Mouse (Mus musculus) lung, embryonic 16.5 days (tissue): ENCODE results near the gene Ccdc83. TPM values are rescaled to one million over a fixed set of nuclear protein-coding genes. Genes with fewer than 3 reads are reported as not detected.

Experiments
- ATAC-seq: fragments of 200-750 bp; cut with Nextera tagmentation; 2 replicates; pipeline ENCODE4 v1.8.0; 2017; ENCODE audit warnings: low read depth, mild to moderate bottlenecking, moderate library complexity
- H3K27ac ChIP-seq: fragments of 300-500 bp; sonication (generic); 2 replicates; pipeline ENCODE4 v1.5.1; 2014; ENCODE audit warnings: mild to moderate bottlenecking, control low read depth, low read length
- H3K27me3 ChIP-seq: fragments of 300-500 bp; sonication (generic); 2 replicates; pipeline ENCODE4 v1.6.1; 2014; ENCODE audit warnings: low read depth, low read length, mixed read lengths; ENCODE audit not compliant: control insufficient read depth, insufficient read depth
- H3K36me3 ChIP-seq: fragments of 300-500 bp; sonication (generic); 2 replicates; pipeline ENCODE4 v1.6.1; 2014; ENCODE audit warnings: low read length; ENCODE audit not compliant: control insufficient read depth, insufficient read depth
- H3K4me1 ChIP-seq: fragments of 300-500 bp; sonication (generic); replicated peaks from 2 replicates; pipeline ENCODE4 v1.6.1; 2014; ENCODE audit warnings: low read length, mixed read lengths; ENCODE audit not compliant: control insufficient read depth, insufficient read depth
- H3K4me2 ChIP-seq: fragments of 300-500 bp; sonication (generic); 2 replicates; pipeline ENCODE4 v1.6.1; 2014; ENCODE audit warnings: low read depth, low read length, control low read depth
- H3K4me3 ChIP-seq: fragments of 300-500 bp; sonication (generic); 2 replicates; pipeline ENCODE4 v1.5.1; 2014; ENCODE audit warnings: mild to moderate bottlenecking, low read length, control low read depth
- H3K9ac ChIP-seq: fragments of 300-500 bp; sonication (generic); 2 replicates; pipeline ENCODE4 v1.6.1; 2014; ENCODE audit warnings: low read length, control low read depth
- H3K9me3 ChIP-seq: fragments of 300-500 bp; sonication (generic); 2 replicates; pipeline ENCODE4 v1.6.1; 2016; ENCODE audit warnings: low read length; ENCODE audit not compliant: control insufficient read depth
- WGBS: fragments of 180-500 bp; shearing (Covaris S2); extraction: QIAGEN DNeasy Blood & Tissue Kit; methylation state at CpG from one replicate; pipeline ENCODE4 v1.1.7; 2014; 5-methylcytosine and 5-hydroxymethylcytosine counted together
- polyA plus RNA-seq: library from polyadenylated mRNA; unstranded; fragments of >200 nt; fragmentation: Nextera tagmentation; extraction: Ambion mirVana; gene quantifications from 2 replicates; pipeline ENCODE4 v1.2.1, GENCODE M21; 2015

The Ccdc83 gene
- not detected in 2 replicates for polyA plus RNA-seq

DNA sequence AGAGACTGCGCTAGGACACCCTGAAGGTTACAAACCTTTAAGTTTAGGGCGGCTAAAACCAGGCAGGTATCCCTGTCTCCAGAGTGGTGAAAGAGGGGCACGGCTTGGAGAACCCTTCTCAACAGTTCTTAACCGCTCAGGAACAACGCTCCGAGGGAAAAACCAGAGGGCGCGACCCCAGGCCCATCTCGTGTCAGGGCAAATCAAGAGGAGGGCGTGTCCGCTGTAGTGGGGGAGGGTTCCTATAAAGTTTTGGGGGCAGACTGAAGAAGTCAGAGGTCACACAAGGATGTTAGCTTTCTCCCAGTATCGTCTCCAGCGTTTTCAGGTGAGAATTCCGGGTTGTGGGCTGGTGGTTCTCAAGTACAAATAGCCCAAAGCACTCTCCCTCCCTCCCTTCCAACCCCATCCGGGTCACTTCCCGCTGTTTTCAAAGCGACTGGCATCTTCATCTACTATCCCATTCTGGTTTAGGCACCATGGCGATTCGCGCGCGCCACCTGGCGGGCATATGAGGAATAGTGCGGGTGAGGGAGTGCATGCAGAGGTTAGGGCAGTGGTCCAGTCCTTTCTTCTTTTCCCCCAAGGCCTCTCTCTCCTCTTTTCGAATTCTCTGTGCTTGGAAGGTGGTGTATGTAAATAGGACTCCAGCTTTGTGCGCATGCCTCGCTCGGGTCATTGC, at the start of gene Ccdc83:
Gene Ccdc83, minus strand, starts transcription at position 489 of the 682 bp plus-strand sequence.
- peak within 1 kb of the TSS; percentile 33 for H3K4me3 ChIP-seq
- no peaks in the 10 kb centered on the region for H3K36me3 ChIP-seq
- peak within 1 kb of the TSS; percentile 46 for H3K9ac ChIP-seq
- H3K4me1 ChIP-seq, result peaks cover 4% of the 10 kb centered on the region; the same call in 1 of the 2 replicates
- no peaks in the 10 kb centered on the region for H3K9me3 ChIP-seq
- no peak within 1 kb of the TSS for H3K27ac ChIP-seq
- no peaks in the 10 kb centered on the region for H3K27me3 ChIP-seq
- 5% methylated on average over 28 of the region's 28 CpGs for WGBS
- peak within 1 kb of the TSS; percentile 60 for H3K4me2 ChIP-seq
- ATAC-seq, result peak; percentile 90

GRCm38 (mm10) chr7:90313421-90313820, 47.8 kb upstream of the Ccdc83 start:
- WGBS, result 34% methylated on average over 3 of the region's 3 CpGs
- Histone ChIP-seq H3K4me3 (no peak overlapping the region), H3K4me2 (no peak overlapping the region), H3K9me3 (no peaks in the 10 kb centered on the region), H3K4me1 (peaks cover 5% of the 10 kb centered on the region; the same call in 1 of the 2 replicates), H3K36me3 (no peaks in the 10 kb centered on the region), H3K27ac (no peak overlapping the region), H3K27me3 (no peaks in the 10 kb centered on the region), H3K9ac (no peak overlapping the region)
- no peak for ATAC-seq

GRCm38 (mm10) chr7:90312151-90312883, 46.7 kb upstream of the Ccdc83 start:
- Histone ChIP-seq H3K4me3 (no peak overlapping the region), H3K4me2 (no peak overlapping the region), H3K9ac (no peak overlapping the region), H3K9me3 (no peaks in the 10 kb centered on the region), H3K4me1 (peaks cover 5% of the 10 kb centered on the region; the same call in 1 of the 2 replicates), H3K27me3 (no peaks in the 10 kb centered on the region), H3K27ac (no peak overlapping the region), H3K36me3 (no peaks in the 10 kb centered on the region)
- 26% methylated on average over 7 of the region's 7 CpGs for WGBS
- no peak for ATAC-seq

GRCm38 (mm10) chr7:90308003-90308402, 42.4 kb upstream of the Ccdc83 start:
- H3K27ac ChIP-seq, result no peak overlapping the region
- H3K4me3 ChIP-seq, result no peak overlapping the region
- no peak overlapping the region for H3K4me2 ChIP-seq
- no peak for ATAC-seq
- H3K4me1 ChIP-seq, result peaks cover 5% of the 10 kb centered on the region; the same call in 1 of the 2 replicates
- WGBS, result 66% methylated on average over 6 of the region's 6 CpGs
- no peaks in the 10 kb centered on the region for H3K9me3 ChIP-seq
- no peaks in the 10 kb centered on the region for H3K27me3 ChIP-seq
- no peak overlapping the region for H3K9ac ChIP-seq
- H3K36me3 ChIP-seq, result no peaks in the 10 kb centered on the region

- H3K36me3 ChIP-seq, result no peaks in the 10 kb centered on the region
- H3K27me3 ChIP-seq, result no peaks in the 10 kb centered on the region
- no peak overlapping the region for H3K9ac ChIP-seq
- H3K4me2 ChIP-seq, result no peak overlapping the region
- H3K9me3 ChIP-seq, result no peaks in the 10 kb centered on the region
- H3K4me3 ChIP-seq, result no peak overlapping the region
- ATAC-seq, result no peak
- H3K4me1 ChIP-seq, result no peaks in the 10 kb centered on the region
- no peak overlapping the region for H3K27ac ChIP-seq
- WGBS, result 81% methylated on average over 1 of the region's 1 CpGs
These were observed 41.4 kb upstream of the Ccdc83 start for GRCm38 (mm10) chr7:90306968-90307367.

DNA sequence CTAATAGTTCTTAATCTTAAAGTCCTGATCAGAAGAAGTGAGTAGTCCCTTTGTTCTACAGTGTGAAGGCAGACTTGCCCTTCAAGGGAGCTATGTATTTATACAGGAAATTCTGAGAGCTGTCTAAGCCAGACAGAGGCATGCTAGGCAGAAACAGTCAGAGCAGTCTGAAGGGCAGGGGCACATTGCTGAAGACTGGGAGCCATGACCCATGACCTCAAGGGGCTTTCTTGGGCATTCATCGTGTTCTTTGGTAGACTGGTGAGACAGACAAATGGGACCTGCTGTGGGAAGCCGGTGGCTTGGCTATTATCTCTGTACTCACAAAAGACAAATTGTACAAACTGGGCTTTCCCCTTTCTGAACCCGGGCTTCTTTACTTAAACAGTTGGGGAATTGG, 40.5 kb upstream of the Ccdc83 start:
- 7% methylated on average over 3 of the region's 3 CpGs for WGBS
- Histone ChIP-seq H3K4me2 (no peak overlapping the region), H3K4me3 (no peak overlapping the region), H3K36me3 (no peaks in the 10 kb centered on the region), H3K4me1 (no peaks in the 10 kb centered on the region), H3K27ac (no peak overlapping the region), H3K9ac (no peak overlapping the region), H3K9me3 (no peaks in the 10 kb centered on the region), H3K27me3 (no peaks in the 10 kb centered on the region)
- ATAC-seq, result no peak

GRCm38 (mm10) chr7:90302647-90303552, 37.3 kb upstream of the Ccdc83 start:
- Histone ChIP-seq H3K4me1 (no peaks in the 10 kb centered on the region; the same call in 1 of the 2 replicates), H3K36me3 (no peaks in the 10 kb centered on the region), H3K4me2 (peak overlapping the region; percentile 99), H3K9ac (peak overlapping the region; percentile 69), H3K27ac (no peak overlapping the region), H3K4me3 (peak overlapping the region; percentile 67), H3K9me3 (no peaks in the 10 kb centered on the region), H3K27me3 (no peaks in the 10 kb centered on the region)
- peak; percentile 45 for ATAC-seq
- 2% methylated on average over 27 of the region's 27 CpGs for WGBS

- Histone ChIP-seq H3K4me2 (peak within 1 kb of the TSS; percentile 99), H3K9me3 (no peaks in the 10 kb centered on the region), H3K27me3 (no peaks in the 10 kb centered on the region), H3K27ac (no peak within 1 kb of the TSS), H3K36me3 (no peaks in the 10 kb centered on the region), H3K4me1 (no peaks in the 10 kb centered on the region; the same call in 1 of the 2 replicates), H3K9ac (peak within 1 kb of the TSS; percentile 69), H3K4me3 (peak within 1 kb of the TSS; percentile 67)
- WGBS, result under 1% methylated on average over 43 of the region's 43 CpGs
- peak; percentile 90 for ATAC-seq
These were observed 36.5 kb upstream of the Ccdc83 start, which contains the start of gene Sytl2 for GRCm38 (mm10) chr7:90301942-90302646. Gene Sytl2 (plus strand): TSS chr7:90302252.
